Mouse (Mus musculus) myocyte (in vitro differentiated cells): ENCODE data around the gene Med14. TPM values are rescaled to one million over a fixed set of nuclear protein-coding genes. Genes with fewer than 3 reads are reported as not detected.

Experiments
- H3K27me3 ChIP-seq: one replicate; pipeline ENCODE4 v1.6.1; 2011; ENCODE audit not compliant: control insufficient read depth, insufficient read depth, insufficient read length
- H3K36me3 ChIP-seq: one replicate; pipeline ENCODE4 v1.6.1; 2011; ENCODE audit not compliant: control insufficient read depth, insufficient read depth
- H3K4me2 ChIP-seq: one replicate; pipeline ENCODE4 v1.6.1; 2011; ENCODE audit warnings: low read depth, control low read depth
- H3K4me3 ChIP-seq: one replicate; pipeline ENCODE4 v1.5.1; 2011; ENCODE audit warnings: mild to moderate bottlenecking, control low read depth, moderate library complexity
- H3K79me2 ChIP-seq: one replicate; pipeline ENCODE4 v1.6.1; 2011; ENCODE audit not compliant: control insufficient read depth, insufficient read depth
- H3ac ChIP-seq: one replicate; pipeline ENCODE4 v1.6.1; 2011; ENCODE audit not compliant: control insufficient read depth, insufficient read length
- CEBPB ChIP-seq: IDR thresholded peaks from 2 replicates; pipeline ENCODE4 v1.6.1; 2011; ENCODE audit warnings: mild to moderate bottlenecking, moderate library complexity; ENCODE audit not compliant: poor library complexity, insufficient read depth, severe bottlenecking
- E2F4 ChIP-seq: IDR thresholded peaks from one replicate; pipeline ENCODE4 v1.6.1; 2011; ENCODE audit warnings: mild to moderate bottlenecking, control low read depth, moderate library complexity; ENCODE audit not compliant: insufficient read depth
- MAX ChIP-seq: IDR thresholded peaks from one replicate; pipeline ENCODE4 v1.6.1; 2011; ENCODE audit warnings: low read depth, mild to moderate bottlenecking, control low read depth
- MYOD1 ChIP-seq, 3 experiments: IDR thresholded peaks; one replicate each; pipeline ENCODE4 v1.6.1; 2011; ENCODE audit warnings: control low read depth in 2 of 3, low read depth in 2 of 3, mild to moderate bottlenecking in 2 of 3, moderate library complexity in 1 of 3; ENCODE audit not compliant: insufficient read length in 2 of 3, control insufficient read depth in 1 of 3
- MYOG ChIP-seq, 3 experiments: IDR thresholded peaks; one replicate each; pipeline ENCODE4 v1.6.1; 2011; ENCODE audit warnings: control low read depth in 2 of 3, low read depth in 2 of 3, mild to moderate bottlenecking in 2 of 3; ENCODE audit not compliant: insufficient read length in 2 of 3, control insufficient read depth in 1 of 3, insufficient read depth in 1 of 3
- POLR2A ChIP-seq: IDR thresholded peaks from one replicate; pipeline ENCODE4 v1.6.1; 2011; ENCODE audit warnings: low read depth, mild to moderate bottlenecking, control low read depth, moderate library complexity; ENCODE audit not compliant: insufficient read length
- POLR2AphosphoS2 ChIP-seq: IDR thresholded peaks from one replicate; pipeline ENCODE4 v1.6.1; 2011; ENCODE audit warnings: low read depth, control low read depth; ENCODE audit not compliant: insufficient read length
- REST ChIP-seq: IDR thresholded peaks from one replicate; pipeline ENCODE4 v1.6.1; 2011; ENCODE audit warnings: mild to moderate bottlenecking, control low read depth, moderate library complexity; ENCODE audit not compliant: insufficient read depth, insufficient read length
- SRF ChIP-seq: IDR thresholded peaks from one replicate; pipeline ENCODE4 v1.6.1; 2011; ENCODE audit warnings: low read depth; ENCODE audit not compliant: control insufficient read depth, insufficient read length
- TCF12 ChIP-seq: IDR thresholded peaks from one replicate; pipeline ENCODE4 v1.6.1; 2011; ENCODE audit warnings: mild to moderate bottlenecking, control low read depth; ENCODE audit not compliant: poor library complexity, insufficient read depth, severe bottlenecking
- TCF3 ChIP-seq: IDR thresholded peaks from one replicate; pipeline ENCODE4 v1.6.1; 2011; ENCODE audit warnings: low read depth, control low read depth; ENCODE audit not compliant: insufficient read length
- USF1 ChIP-seq: IDR thresholded peaks from one replicate; pipeline ENCODE4 v1.6.1; 2011; ENCODE audit warnings: low read depth, mild to moderate bottlenecking, control low read depth, moderate library complexity
- polyA plus RNA-seq: library from polyadenylated mRNA; unstranded; fragments of >200 nt; fragmentation: generic; extraction: Trizol; gene quantifications from one replicate; pipeline ENCODE4 v1.2.1, GENCODE M21; 2012; ENCODE audit warnings: missing spikeins

The Med14 gene
- polyA plus RNA-seq, 1 experiment: 8.4 TPM

DNA sequence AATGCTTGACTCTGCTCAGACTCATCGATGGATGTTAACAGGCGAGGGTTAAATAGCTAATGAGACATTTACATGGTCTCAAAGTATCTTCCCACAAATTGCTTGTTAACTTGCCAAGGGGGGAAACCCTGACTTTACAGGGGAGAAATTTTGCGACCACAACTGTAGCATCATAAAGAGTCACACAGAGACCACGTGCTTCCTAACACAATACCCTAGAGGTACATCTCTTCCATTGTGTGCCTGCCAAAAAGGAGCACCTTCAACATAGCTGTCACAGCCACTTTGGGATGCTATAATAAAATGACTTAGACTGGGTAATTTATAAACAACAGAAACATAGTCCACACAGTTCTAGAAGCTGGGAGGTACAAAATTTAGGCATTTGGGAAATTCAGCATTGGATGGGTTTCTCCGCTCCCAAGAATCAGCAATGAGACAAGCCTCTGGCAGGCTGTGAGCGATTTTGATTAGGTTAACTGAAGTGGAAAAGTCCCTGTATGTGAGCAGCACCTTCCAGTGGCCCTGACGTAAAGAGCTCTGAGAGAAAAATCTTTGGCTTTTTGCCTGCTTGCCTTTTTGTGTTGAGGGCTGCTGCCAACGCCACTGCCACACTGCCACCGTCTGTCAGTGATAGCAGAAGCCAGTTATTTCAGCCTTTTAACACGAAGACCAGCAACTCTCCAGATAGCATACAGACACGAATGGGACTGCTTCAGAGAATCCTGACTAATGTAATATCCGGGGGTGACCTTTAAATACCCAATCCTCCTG is 116.2 kb downstream of the Med14 start:
- H3K27me3 ChIP-seq: no peaks in the 10 kb centered on the region
- H3ac ChIP-seq: no peak overlapping the region
- no peaks in the 10 kb centered on the region for H3K79me2 ChIP-seq
- no peaks in the 10 kb centered on the region for H3K36me3 ChIP-seq
- TF ChIP-seq MYOG (IDR thresholded peaks at IDR 0.05; ENCODE audit: control insufficient read depth in 1 of 3, insufficient read depth in 1 of 3, insufficient read length in 2 of 3, low read depth in 2 of 3) (no peak), E2F4 (no peak), USF1 (no peak), TCF3 (no peak), TCF12 (no peak), REST (no peak), CEBPB (no peak), MYOD1 (IDR thresholded peaks at IDR 0.05; ENCODE audit: control insufficient read depth in 1 of 3, insufficient read length in 2 of 3, low read depth in 2 of 3) (no peak), POLR2A (no peak), SRF (no peak), MAX (no peak), POLR2AphosphoS2 (no peak)
- no peak overlapping the region for H3K4me3 ChIP-seq
- H3K4me2 ChIP-seq: no peak overlapping the region

DNA sequence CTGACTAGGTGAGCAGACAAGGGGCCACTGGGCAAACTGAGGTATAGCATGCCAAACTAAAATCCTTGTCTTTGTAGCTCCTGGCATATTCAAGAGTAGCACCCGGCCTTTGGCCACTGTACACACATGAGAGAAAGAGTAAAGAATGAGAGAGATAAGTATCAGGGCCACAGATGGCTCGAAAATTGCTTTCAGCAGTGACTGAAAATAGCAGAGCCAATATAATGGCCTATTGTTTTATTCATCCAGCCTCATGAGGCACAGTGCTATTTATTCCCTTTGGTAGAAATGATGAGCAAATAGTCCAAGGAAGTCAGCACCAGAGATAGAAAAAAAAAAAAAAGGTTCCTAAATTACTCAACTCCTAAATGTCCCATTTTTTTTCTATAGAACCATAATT is 116.9 kb downstream of the Med14 start:
- Histone ChIP-seq H3K4me3 (no peak overlapping the region), H3K27me3 (no peaks in the 10 kb centered on the region), H3K4me2 (no peak overlapping the region), H3ac (no peak overlapping the region), H3K79me2 (no peaks in the 10 kb centered on the region), H3K36me3 (no peaks in the 10 kb centered on the region)
- TF ChIP-seq E2F4 (no peak), MYOG (IDR thresholded peaks at IDR 0.05; ENCODE audit: control insufficient read depth in 1 of 3, insufficient read depth in 1 of 3, insufficient read length in 2 of 3, low read depth in 2 of 3) (no peak), TCF12 (no peak), POLR2AphosphoS2 (no peak), MYOD1 (IDR thresholded peaks at IDR 0.05; ENCODE audit: control insufficient read depth in 1 of 3, insufficient read length in 2 of 3, low read depth in 2 of 3) (no peak), USF1 (no peak), CEBPB (no peak), MAX (no peak)

Other genes starting within 250 kb of the Med14 start
- 37.8 TPM for gene Atp6ap2, start 174.3 kb downstream of the Med14 start, polyA plus RNA-seq
- 16.8 TPM for gene 1810030O07Rik, start 88.4 kb downstream of the Med14 start, polyA plus RNA-seq